Mouse (Mus musculus) spleen, adult 10 weeks (tissue): ENCODE measurements around the gene Aasdhppt. TPM values are rescaled to one million over a fixed set of nuclear protein-coding genes. Genes with fewer than 3 reads are reported as not detected.

Source experiments
- polyA plus RNA-seq: library from polyadenylated mRNA; stranded (reverse); fragments of 350-450 nt; fragmentation: Illumina TruSeq; extraction: RNeasy Lipid Tissue Mini Kit (QIAGEN cat#74804); gene quantifications from one replicate; pipeline ENCODE4 v1.2.3, GENCODE M21; 2015; ENCODE audit warnings: low replicate concordance; ENCODE audit not compliant: insufficient read depth

Gene Aasdhppt
- 20.8 TPM for polyA plus RNA-seq

GRCm38 (mm10) chr9:4309351-4310085 is at the start of gene Aasdhppt, which contains the start of gene Kbtbd3:
Gene Aasdhppt (minus strand): TSS chr9:4309471.
Gene Kbtbd3 (plus strand): TSS chr9:4309833.

Other genes starting within 250 kb of the Aasdhppt start
- gene Kbtbd3, start 362 bp upstream of the Aasdhppt start, polyA plus RNA-seq, result 6.7 TPM
- gene Msantd4, start 67.1 kb upstream of the Aasdhppt start, polyA plus RNA-seq, result 26.2 TPM